Mouse (Mus musculus): ENCODE results near the gene Rad9a. TPM values are rescaled to one million over a fixed set of nuclear protein-coding genes. Genes with fewer than 3 reads are reported as not detected.

Rad9a gene
- polyA plus RNA-seq, 1 experiment = 9.2 TPM

- Histone ChIP-seq H3K4me3 (ENCODE audit: control insufficient read depth, low read depth, low read length) (no peak overlapping the region), H3K27ac (ENCODE audit: control insufficient read depth, insufficient read depth, low read depth, low read length) (no peak overlapping the region), H3K36me3 (ENCODE audit: control insufficient read depth, insufficient read depth, low read length) (no peaks in the 10 kb centered on the region), H3K4me1 (ENCODE audit: control insufficient read depth, insufficient read depth, low read length) (peaks cover 11% of the 10 kb centered on the region), H3K27me3 (ENCODE audit: control insufficient read depth, insufficient read depth, low read length) (no peaks in the 10 kb centered on the region)
- no peak for TF ChIP-seq POLR2A (IDR thresholded peaks at IDR 0.05; ENCODE audit: control insufficient read depth, low read depth, low read length)
- TF ChIP-seq CTCF (IDR thresholded peaks at IDR 0.05; ENCODE audit: control insufficient read depth, insufficient read depth, insufficient replicate concordance, low read depth, low read length) = no peak
These were observed 8.3 kb downstream of the Rad9a start for GRCm38 (mm10) chr19:4193129-4193528.

- Histone ChIP-seq H3K27ac (ENCODE audit: control insufficient read depth, insufficient read depth, low read depth, low read length) (peak overlapping the region; percentile 75), H3K36me3 (ENCODE audit: control insufficient read depth, insufficient read depth, low read length) (no peaks in the 10 kb centered on the region), H3K27me3 (ENCODE audit: control insufficient read depth, insufficient read depth, low read length) (no peaks in the 10 kb centered on the region), H3K4me3 (ENCODE audit: control insufficient read depth, low read depth, low read length) (peak overlapping the region; percentile 91), H3K4me1 (ENCODE audit: control insufficient read depth, insufficient read depth, low read length) (peaks cover 11% of the 10 kb centered on the region)
- TF ChIP-seq CTCF (IDR thresholded peaks at IDR 0.05; ENCODE audit: control insufficient read depth, insufficient read depth, insufficient replicate concordance, low read depth, low read length) (no peak), POLR2A (IDR thresholded peaks at IDR 0.05; ENCODE audit: control insufficient read depth, low read depth, low read length) (no peak)
These were observed 9.0 kb downstream of the Rad9a start for GRCm38 (mm10) chr19:4192251-4192985.

- Histone ChIP-seq H3K4me1 (ENCODE audit: control insufficient read depth, insufficient read depth, low read length) (peaks cover 11% of the 10 kb centered on the region), H3K27ac (ENCODE audit: control insufficient read depth, insufficient read depth, low read depth, low read length) (peak within 1 kb of the TSS; percentile 75), H3K4me3 (ENCODE audit: control insufficient read depth, low read depth, low read length) (peak within 1 kb of the TSS; percentile 91), H3K36me3 (ENCODE audit: control insufficient read depth, insufficient read depth, low read length) (no peaks in the 10 kb centered on the region), H3K27me3 (ENCODE audit: control insufficient read depth, insufficient read depth, low read length) (no peaks in the 10 kb centered on the region)
- TF ChIP-seq POLR2A (IDR thresholded peaks at IDR 0.05; ENCODE audit: control insufficient read depth, low read depth, low read length) = peak; percentile 76
- peak; percentile 62 for TF ChIP-seq CTCF (IDR thresholded peaks at IDR 0.05; ENCODE audit: control insufficient read depth, insufficient read depth, insufficient replicate concordance, low read depth, low read length)
These were observed 9.8 kb downstream of the Rad9a start, which contains the start of gene Ppp1ca for GRCm38 (mm10) chr19:4191528-4192250. Ppp1ca (plus strand) TSS chr19:4192065.

- Histone ChIP-seq H3K27me3 (ENCODE audit: control insufficient read depth, insufficient read depth, low read length) (no peaks in the 10 kb centered on the region), H3K4me3 (ENCODE audit: control insufficient read depth, low read depth, low read length) (peak within 1 kb of the TSS; percentile 91), H3K4me1 (ENCODE audit: control insufficient read depth, insufficient read depth, low read length) (peaks cover 11% of the 10 kb centered on the region), H3K27ac (ENCODE audit: control insufficient read depth, insufficient read depth, low read depth, low read length) (peak within 1 kb of the TSS; percentile 75), H3K36me3 (ENCODE audit: control insufficient read depth, insufficient read depth, low read length) (no peaks in the 10 kb centered on the region)
- no peak for TF ChIP-seq POLR2A (IDR thresholded peaks at IDR 0.05; ENCODE audit: control insufficient read depth, low read depth, low read length)
- TF ChIP-seq CTCF (IDR thresholded peaks at IDR 0.05; ENCODE audit: control insufficient read depth, insufficient read depth, insufficient replicate concordance, low read depth, low read length) = no peak
These were observed 10.6 kb downstream of the Rad9a start, which contains the start of gene Tbc1d10c for GRCm38 (mm10) chr19:4190831-4191334. Tbc1d10c (minus strand) TSS chr19:4191284.

GRCm38 (mm10) chr19:4189051-4189620, 12.3 kb downstream of the Rad9a start:
- no peaks in the 10 kb centered on the region for H3K36me3 ChIP-seq (ENCODE audit: control insufficient read depth, insufficient read depth, low read length)
- H3K27ac ChIP-seq (ENCODE audit: control insufficient read depth, insufficient read depth, low read depth, low read length) = no peak overlapping the region
- no peaks in the 10 kb centered on the region for H3K27me3 ChIP-seq (ENCODE audit: control insufficient read depth, insufficient read depth, low read length)
- TF ChIP-seq CTCF (IDR thresholded peaks at IDR 0.05; ENCODE audit: control insufficient read depth, insufficient read depth, insufficient replicate concordance, low read depth, low read length) (no peak), POLR2A (IDR thresholded peaks at IDR 0.05; ENCODE audit: control insufficient read depth, low read depth, low read length) (no peak)
- H3K4me1 ChIP-seq (ENCODE audit: control insufficient read depth, insufficient read depth, low read length) = peaks cover 13% of the 10 kb centered on the region
- H3K4me3 ChIP-seq (ENCODE audit: control insufficient read depth, low read depth, low read length) = no peak overlapping the region

- no peak overlapping the region for H3K27ac ChIP-seq (ENCODE audit: control insufficient read depth, insufficient read depth, low read depth, low read length)
These were observed 14.2 kb downstream of the Rad9a start for GRCm38 (mm10) chr19:4187303-4187702.

More at GRCm38 (mm10) chr19:4187303-4187702, 14.2 kb downstream of the Rad9a start:
- Histone ChIP-seq H3K36me3 (ENCODE audit: control insufficient read depth, insufficient read depth, low read length) (no peaks in the 10 kb centered on the region), H3K4me1 (ENCODE audit: control insufficient read depth, insufficient read depth, low read length) (peaks cover 7% of the 10 kb centered on the region), H3K4me3 (ENCODE audit: control insufficient read depth, low read depth, low read length) (no peak overlapping the region), H3K27me3 (ENCODE audit: control insufficient read depth, insufficient read depth, low read length) (no peaks in the 10 kb centered on the region)
- TF ChIP-seq CTCF (IDR thresholded peaks at IDR 0.05; ENCODE audit: control insufficient read depth, insufficient read depth, insufficient replicate concordance, low read depth, low read length) (no peak), POLR2A (IDR thresholded peaks at IDR 0.05; ENCODE audit: control insufficient read depth, low read depth, low read length) (no peak)
